Mouse (Mus musculus): ENCODE data around the gene Agfg2. TPM values are rescaled to one million over a fixed set of nuclear protein-coding genes. Genes with fewer than 3 reads are reported as not detected.

Agfg2 gene
- polyA plus RNA-seq, 1 experiment: 50.5 TPM

DNA sequence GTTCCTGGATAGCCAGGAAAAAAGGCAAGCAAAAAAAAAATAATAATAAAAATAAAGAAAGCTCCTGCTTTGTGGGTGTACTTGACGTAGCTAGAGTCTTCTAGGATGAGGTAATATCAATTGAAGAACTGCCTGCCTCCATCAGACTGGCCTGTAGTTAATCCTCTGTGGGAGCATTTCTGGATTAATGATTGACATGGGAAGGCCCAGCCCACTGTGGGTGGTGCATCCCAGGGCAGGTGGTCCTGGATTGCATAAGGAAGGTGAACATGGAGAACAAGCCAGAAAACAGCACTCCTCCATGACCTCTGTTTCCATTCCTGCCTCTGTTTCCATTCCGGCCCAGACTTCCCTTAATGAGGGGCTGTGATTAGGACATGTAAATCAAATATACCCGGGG, 5.8 kb downstream of the Agfg2 start:
- Histone ChIP-seq H3K4me3 (replicated peaks; ENCODE audit: control insufficient read depth, low read depth, low read length) (no peak overlapping the region), H3K27ac (ENCODE audit: control insufficient read depth, insufficient read depth, low read depth, low read length, poor library complexity) (no peak overlapping the region), H3K4me1 (ENCODE audit: control insufficient read depth, insufficient read depth, low read length) (no peaks in the 10 kb centered on the region; the same call in 1 of the 2 replicates)
- 88% methylated on average over 3 of the region's 3 CpGs for WGBS
- TF ChIP-seq POLR2A (IDR thresholded peaks at IDR 0.05; ENCODE audit: borderline replicate concordance, control insufficient read depth, low read depth, low read length): no peak
- TF ChIP-seq CTCF (IDR thresholded peaks at IDR 0.05; ENCODE audit: control insufficient read depth, insufficient read depth, low read length): no peak

DNA sequence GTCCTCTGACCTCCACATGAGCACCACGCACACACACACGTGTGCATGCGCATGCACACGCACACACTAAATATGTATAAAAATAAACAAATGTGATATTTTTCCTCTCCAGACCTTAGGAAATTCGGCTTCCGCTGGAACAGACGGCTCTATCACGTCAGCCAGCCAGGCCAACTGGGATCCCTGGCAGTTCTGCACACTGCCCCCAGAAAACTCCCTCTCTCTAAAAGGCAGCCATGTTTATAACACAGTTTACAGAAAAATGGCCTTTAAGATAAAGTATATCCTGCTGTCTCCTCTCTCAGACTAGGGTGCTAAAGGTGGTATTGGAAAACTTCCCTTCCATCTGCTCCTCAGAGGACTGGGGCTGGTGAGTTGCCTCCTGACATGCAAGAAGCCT, 6.7 kb downstream of the Agfg2 start:
- Histone ChIP-seq H3K4me1 (ENCODE audit: control insufficient read depth, insufficient read depth, low read length) (no peaks in the 10 kb centered on the region), H3K27ac (ENCODE audit: control insufficient read depth, insufficient read depth, low read depth, low read length, poor library complexity) (no peak overlapping the region), H3K4me3 (replicated peaks; ENCODE audit: control insufficient read depth, low read depth, low read length) (no peak overlapping the region)
- WGBS: 91% methylated on average over 8 of the region's 8 CpGs
- TF ChIP-seq CTCF (IDR thresholded peaks at IDR 0.05; ENCODE audit: control insufficient read depth, insufficient read depth, low read length): no peak
- TF ChIP-seq POLR2A (IDR thresholded peaks at IDR 0.05; ENCODE audit: borderline replicate concordance, control insufficient read depth, low read depth, low read length): no peak

DNA sequence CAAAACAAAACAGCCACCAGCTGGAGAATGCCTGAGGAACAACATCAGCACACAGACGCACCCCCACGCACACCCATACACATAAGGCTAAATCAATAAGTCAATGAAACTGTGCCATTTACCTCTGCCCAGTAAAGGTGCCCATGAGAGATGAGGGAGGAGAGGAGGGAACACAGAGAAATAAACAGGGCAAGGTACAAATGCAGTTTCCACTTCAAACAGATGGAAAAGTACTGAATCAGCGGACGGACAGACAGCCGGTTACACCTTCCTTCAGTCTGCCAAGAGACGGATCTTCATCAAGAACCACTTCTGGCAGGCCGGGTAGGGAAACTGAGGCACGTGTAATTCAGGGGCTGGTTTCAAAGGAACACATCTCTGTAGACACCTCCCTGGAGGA, 9.7 kb downstream of the Agfg2 start:
- TF ChIP-seq CTCF (IDR thresholded peaks at IDR 0.05; ENCODE audit: control insufficient read depth, insufficient read depth, low read length) (no peak), POLR2A (IDR thresholded peaks at IDR 0.05; ENCODE audit: borderline replicate concordance, control insufficient read depth, low read depth, low read length) (no peak)
- Histone ChIP-seq H3K4me3 (replicated peaks; ENCODE audit: control insufficient read depth, low read depth, low read length) (no peak overlapping the region), H3K4me1 (ENCODE audit: control insufficient read depth, insufficient read depth, low read length) (no peaks in the 10 kb centered on the region; the same call in 1 of the 2 replicates), H3K27ac (ENCODE audit: control insufficient read depth, insufficient read depth, low read depth, low read length, poor library complexity) (no peak overlapping the region)
- 94% methylated on average over 8 of the region's 8 CpGs for WGBS

DNA sequence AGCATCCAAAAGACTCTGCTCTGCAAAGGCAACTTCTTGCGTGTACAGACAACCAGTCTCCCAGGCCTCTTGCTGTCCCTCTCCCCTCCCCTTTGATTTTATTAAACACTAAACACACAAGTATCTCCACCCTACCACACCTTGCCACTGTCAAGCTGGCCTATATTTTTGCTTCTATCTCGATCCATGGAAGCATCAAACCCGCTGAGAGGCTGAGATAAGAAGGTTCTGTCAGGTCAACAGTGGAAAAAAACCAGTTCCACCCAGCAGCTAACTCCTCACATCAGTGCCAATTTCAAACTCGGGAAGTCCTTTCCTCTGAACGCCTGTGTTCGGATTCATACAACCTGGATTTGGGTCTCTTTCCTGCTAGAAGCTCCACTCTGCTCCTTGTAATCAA, 11.5 kb downstream of the Agfg2 start:
- peak overlapping the region; percentile 68 for H3K27ac ChIP-seq (ENCODE audit: control insufficient read depth, insufficient read depth, low read depth, low read length, poor library complexity)
- TF ChIP-seq CTCF (IDR thresholded peaks at IDR 0.05; ENCODE audit: control insufficient read depth, insufficient read depth, low read length): no peak
- TF ChIP-seq POLR2A (IDR thresholded peaks at IDR 0.05; ENCODE audit: borderline replicate concordance, control insufficient read depth, low read depth, low read length): no peak
- no peak overlapping the region for H3K4me3 ChIP-seq (replicated peaks; ENCODE audit: control insufficient read depth, low read depth, low read length)
- WGBS: 66% methylated on average over 6 of the region's 6 CpGs
- H3K4me1 ChIP-seq (ENCODE audit: control insufficient read depth, insufficient read depth, low read length): peaks cover 2% of the 10 kb centered on the region; the same call in 1 of the 2 replicates

DNA sequence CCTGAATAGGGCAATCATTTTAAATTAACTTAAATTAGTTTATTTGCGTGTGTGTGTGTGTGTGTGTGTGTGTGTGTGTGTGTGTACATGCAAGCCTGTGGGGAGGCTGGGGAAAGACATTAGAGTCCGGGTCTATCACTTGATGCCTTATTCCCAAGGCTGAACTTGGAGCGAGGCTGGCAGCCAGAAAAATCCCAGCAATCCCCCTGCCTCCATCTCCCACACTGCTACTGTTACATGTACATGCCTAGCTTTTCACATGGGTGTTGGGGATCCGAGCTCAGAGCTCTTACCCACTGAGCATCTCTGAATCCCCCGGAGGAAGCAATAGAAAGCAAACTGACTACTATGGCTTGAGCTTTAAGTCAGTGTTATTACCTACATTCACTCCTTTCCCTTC, 12.2 kb downstream of the Agfg2 start:
- WGBS: 84% methylated on average over 5 of the region's 5 CpGs
- Histone ChIP-seq H3K4me1 (ENCODE audit: control insufficient read depth, insufficient read depth, low read length) (peaks cover 2% of the 10 kb centered on the region; the same call in 1 of the 2 replicates), H3K4me3 (replicated peaks; ENCODE audit: control insufficient read depth, low read depth, low read length) (no peak overlapping the region), H3K27ac (ENCODE audit: control insufficient read depth, insufficient read depth, low read depth, low read length, poor library complexity) (peak overlapping the region; percentile 12; the same call in 1 of the 2 replicates)
- no peak for TF ChIP-seq CTCF (IDR thresholded peaks at IDR 0.05; ENCODE audit: control insufficient read depth, insufficient read depth, low read length)
- TF ChIP-seq POLR2A (IDR thresholded peaks at IDR 0.05; ENCODE audit: borderline replicate concordance, control insufficient read depth, low read depth, low read length): no peak

DNA sequence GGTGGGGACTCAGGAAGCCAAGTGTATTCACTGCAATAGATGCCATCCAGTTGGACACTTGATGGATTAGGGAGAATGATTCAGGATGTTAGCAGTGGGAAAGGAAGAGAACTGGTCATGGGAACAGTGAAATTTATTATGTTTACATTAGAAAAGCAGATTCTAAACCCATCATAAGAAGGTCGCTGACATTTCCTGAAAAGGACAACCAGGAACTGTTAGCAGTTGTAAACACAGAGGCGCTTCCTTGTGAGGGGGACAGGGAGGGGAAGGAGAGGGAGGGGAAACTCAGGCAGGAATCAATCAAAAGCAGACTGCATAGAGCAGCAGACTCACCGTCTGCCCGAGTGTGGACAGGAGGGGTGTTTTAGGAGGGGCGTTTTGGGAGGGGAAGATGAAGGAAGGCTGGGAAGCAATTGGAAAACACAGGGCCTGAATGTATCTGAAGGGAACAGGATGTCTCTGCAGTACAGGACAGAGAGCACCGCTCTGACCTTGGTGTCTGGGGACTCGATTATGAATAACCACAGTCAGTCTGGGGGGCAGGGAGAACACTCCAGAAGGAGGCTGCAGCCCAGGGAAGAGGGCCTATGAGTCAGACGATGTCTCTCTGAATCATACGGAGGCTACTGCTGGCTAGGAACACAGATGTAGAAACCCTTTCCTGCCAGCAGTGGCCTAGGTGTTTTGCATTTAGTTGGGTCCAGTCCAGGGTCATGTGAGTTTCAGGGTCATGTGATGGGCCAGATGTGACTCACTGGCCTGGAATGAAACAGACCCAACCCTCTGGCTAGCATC, 12.9 kb downstream of the Agfg2 start:
- no peak for TF ChIP-seq CTCF (IDR thresholded peaks at IDR 0.05; ENCODE audit: control insufficient read depth, insufficient read depth, low read length)
- TF ChIP-seq POLR2A (IDR thresholded peaks at IDR 0.05; ENCODE audit: borderline replicate concordance, control insufficient read depth, low read depth, low read length): no peak
- 7% methylated on average over 9 of the region's 9 CpGs for WGBS
- H3K4me3 ChIP-seq (replicated peaks; ENCODE audit: control insufficient read depth, low read depth, low read length): no peak overlapping the region
- H3K4me1 ChIP-seq (ENCODE audit: control insufficient read depth, insufficient read depth, low read length): peaks cover 2% of the 10 kb centered on the region; the same call in 1 of the 2 replicates
- peak overlapping the region; percentile 9; the same call in 1 of the 2 replicates for H3K27ac ChIP-seq (ENCODE audit: control insufficient read depth, insufficient read depth, low read depth, low read length, poor library complexity)

DNA sequence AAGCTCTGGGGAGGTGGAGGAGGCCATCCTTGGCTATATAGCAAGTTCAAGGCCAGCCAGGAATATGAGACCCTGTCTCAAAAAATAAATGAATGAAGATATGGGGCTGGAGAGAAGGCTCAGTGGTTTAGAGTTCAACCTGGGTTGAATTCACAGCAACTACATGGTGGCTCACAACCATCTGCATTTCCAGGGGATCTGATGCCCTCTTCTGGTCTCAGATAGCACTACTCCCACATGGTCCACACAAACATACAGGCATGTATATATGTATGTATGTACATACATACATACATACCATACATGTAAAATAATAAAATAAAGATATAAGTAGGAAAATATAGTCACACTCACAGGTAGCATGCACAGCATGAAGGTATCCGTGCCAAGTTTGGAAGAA, 14.3 kb downstream of the Agfg2 start:
- Histone ChIP-seq H3K27ac (ENCODE audit: control insufficient read depth, insufficient read depth, low read depth, low read length, poor library complexity) (no peak overlapping the region), H3K4me3 (replicated peaks; ENCODE audit: control insufficient read depth, low read depth, low read length) (no peak overlapping the region), H3K4me1 (ENCODE audit: control insufficient read depth, insufficient read depth, low read length) (peaks cover 2% of the 10 kb centered on the region; the same call in 1 of the 2 replicates)
- WGBS: 97% methylated on average over 1 of the region's 1 CpGs
- TF ChIP-seq CTCF (IDR thresholded peaks at IDR 0.05; ENCODE audit: control insufficient read depth, insufficient read depth, low read length) (peak; percentile 30; the same call in 1 of the 2 replicates), POLR2A (IDR thresholded peaks at IDR 0.05; ENCODE audit: borderline replicate concordance, control insufficient read depth, low read depth, low read length) (no peak)

DNA sequence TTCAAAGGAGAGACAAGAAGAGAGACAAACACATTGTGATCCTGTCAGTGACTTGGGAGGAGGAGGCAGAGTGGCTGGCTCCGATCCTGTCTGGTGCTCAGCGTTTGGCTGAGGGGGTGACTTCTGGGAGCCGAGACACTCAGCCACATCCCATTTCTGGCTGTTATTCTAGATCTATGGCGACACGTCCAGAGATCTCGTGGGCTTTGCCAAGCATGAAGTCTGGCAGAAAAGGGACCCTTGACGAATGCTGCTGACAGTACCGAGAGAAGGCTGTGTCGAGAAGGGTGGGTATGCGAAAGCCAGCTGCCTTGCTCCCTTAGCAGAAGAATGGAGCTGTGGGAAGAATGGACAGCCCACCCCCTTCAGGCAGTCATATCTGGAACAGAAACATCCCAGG, 15.6 kb downstream of the Agfg2 start:
- 88% methylated on average over 10 of the region's 10 CpGs for WGBS

More for the DNA sequence above, 15.6 kb downstream of the Agfg2 start:
- Histone ChIP-seq H3K4me3 (replicated peaks; ENCODE audit: control insufficient read depth, low read depth, low read length) (no peak overlapping the region), H3K4me1 (ENCODE audit: control insufficient read depth, insufficient read depth, low read length) (peaks cover 2% of the 10 kb centered on the region; the same call in 1 of the 2 replicates), H3K27ac (ENCODE audit: control insufficient read depth, insufficient read depth, low read depth, low read length, poor library complexity) (no peak overlapping the region)
- TF ChIP-seq CTCF (IDR thresholded peaks at IDR 0.05; ENCODE audit: control insufficient read depth, insufficient read depth, low read length) (no peak), POLR2A (IDR thresholded peaks at IDR 0.05; ENCODE audit: borderline replicate concordance, control insufficient read depth, low read depth, low read length) (no peak)
